Mouse (Mus musculus) stomach, embryonic 16.5 days (tissue): ENCODE measurements around the gene Apobec1. TPM values are rescaled to one million over a fixed set of nuclear protein-coding genes. Genes with fewer than 3 reads are reported as not detected.

Experiments used
- ATAC-seq: fragments of 200-750 bp; cut with Nextera tagmentation; 2 replicates; pipeline ENCODE4 v1.8.0; 2017; ENCODE audit warnings: moderate number of reproducible peaks, moderate TSS enrichment; ENCODE audit not compliant: insufficient read depth, low FRiP score
- H3K27ac ChIP-seq: fragments of 300-500 bp; sonication (generic); 2 replicates; pipeline ENCODE4 v1.5.1; 2014; ENCODE audit warnings: low read length
- H3K27me3 ChIP-seq: fragments of 300-500 bp; sonication (generic); 2 replicates; pipeline ENCODE4 v1.6.1; 2014; ENCODE audit warnings: low read length, control low read depth, mixed read lengths; ENCODE audit not compliant: control insufficient read depth, insufficient read depth
- H3K36me3 ChIP-seq: fragments of 300-500 bp; sonication (generic); 2 replicates; pipeline ENCODE4 v1.6.1; 2014; ENCODE audit warnings: low read length; ENCODE audit not compliant: control insufficient read depth, insufficient read depth
- H3K4me1 ChIP-seq: fragments of 300-500 bp; sonication (generic); 2 replicates; pipeline ENCODE4 v1.6.1; 2014; ENCODE audit warnings: low read length, control low read depth, mixed read lengths; ENCODE audit not compliant: control insufficient read depth, insufficient read depth
- H3K4me2 ChIP-seq: fragments of 300-500 bp; sonication (generic); 2 replicates; pipeline ENCODE4 v1.6.1; 2014; ENCODE audit warnings: low read depth, low read length, mixed read lengths
- H3K4me3 ChIP-seq: fragments of 300-500 bp; sonication (generic); replicated peaks from 2 replicates; pipeline ENCODE4 v1.5.1; 2014; ENCODE audit warnings: mild to moderate bottlenecking, low read length
- H3K9ac ChIP-seq: fragments of 300-500 bp; sonication (generic); 2 replicates; pipeline ENCODE4 v1.6.1; 2014; ENCODE audit warnings: low read length
- H3K9me3 ChIP-seq: fragments of 300-500 bp; sonication (generic); replicated peaks from 2 replicates; pipeline ENCODE4 v1.6.1; 2016; ENCODE audit warnings: low read length, control low read depth; ENCODE audit not compliant: control insufficient read depth
- WGBS: fragments of 180-500 bp; shearing (Covaris S2); extraction: QIAGEN DNeasy Blood & Tissue Kit; methylation state at CpG from one replicate; pipeline ENCODE4 v1.1.7; 2014; 5-methylcytosine and 5-hydroxymethylcytosine counted together
- polyA plus RNA-seq: library from polyadenylated mRNA; unstranded; fragments of >200 nt; fragmentation: Nextera tagmentation; extraction: Ambion mirVana; gene quantifications from 2 replicates; pipeline ENCODE4 v1.2.1, GENCODE M21; 2015

Gene Apobec1
- polyA plus RNA-seq, 1 experiment from 2014 or later, result 6.1 TPM

GRCm38 (mm10) chr6:122539564-122539963 lies 62.7 kb downstream of the Apobec1 start:
- Histone ChIP-seq H3K27ac (no peak overlapping the region), H3K4me2 (no peak overlapping the region), H3K9ac (no peak overlapping the region), H3K36me3 (no peaks in the 10 kb centered on the region), H3K27me3 (no peaks in the 10 kb centered on the region), H3K4me3 (no peak overlapping the region), H3K9me3 (no peaks in the 10 kb centered on the region), H3K4me1 (no peaks in the 10 kb centered on the region)
- WGBS, result 82% methylated on average over 9 of the region's 9 CpGs
- ATAC-seq, result no peak

GRCm38 (mm10) chr6:122534032-122534431 lies 68.2 kb downstream of the Apobec1 start:
- H3K9ac ChIP-seq, result no peak overlapping the region
- 47% methylated on average over 3 of the region's 3 CpGs for WGBS
- H3K9me3 ChIP-seq, result no peaks in the 10 kb centered on the region
- no peak overlapping the region for H3K27ac ChIP-seq
- no peaks in the 10 kb centered on the region for H3K36me3 ChIP-seq
- no peaks in the 10 kb centered on the region for H3K27me3 ChIP-seq
- H3K4me2 ChIP-seq, result no peak overlapping the region
- H3K4me3 ChIP-seq, result no peak overlapping the region
- no peak for ATAC-seq
- H3K4me1 ChIP-seq, result peaks cover 7% of the 10 kb centered on the region

GRCm38 (mm10) chr6:122532883-122533302 lies 69.4 kb downstream of the Apobec1 start:
- H3K27ac ChIP-seq, result no peak overlapping the region
- WGBS, result 14% methylated on average over 4 of the region's 4 CpGs
- H3K27me3 ChIP-seq, result no peaks in the 10 kb centered on the region
- H3K4me1 ChIP-seq, result peaks cover 7% of the 10 kb centered on the region
- ATAC-seq, result no peak
- peak overlapping the region; percentile 29; the same call in 1 of the 2 replicates for H3K4me2 ChIP-seq
- H3K36me3 ChIP-seq, result no peaks in the 10 kb centered on the region
- no peaks in the 10 kb centered on the region for H3K9me3 ChIP-seq
- peak overlapping the region; percentile 26; the same call in 1 of the 2 replicates for H3K9ac ChIP-seq
- H3K4me3 ChIP-seq, result no peak overlapping the region

GRCm38 (mm10) chr6:122531466-122532174 lies 70.6 kb downstream of the Apobec1 start:
- Histone ChIP-seq H3K4me2 (no peak overlapping the region), H3K36me3 (no peaks in the 10 kb centered on the region), H3K27me3 (no peaks in the 10 kb centered on the region), H3K4me3 (no peak overlapping the region), H3K4me1 (peaks cover 7% of the 10 kb centered on the region), H3K27ac (no peak overlapping the region), H3K9me3 (no peaks in the 10 kb centered on the region), H3K9ac (no peak overlapping the region)
- no peak for ATAC-seq
- WGBS, result 57% methylated on average over 8 of the region's 8 CpGs

- Histone ChIP-seq H3K4me3 (no peak overlapping the region), H3K4me2 (no peak overlapping the region), H3K36me3 (no peaks in the 10 kb centered on the region), H3K9ac (no peak overlapping the region), H3K9me3 (no peaks in the 10 kb centered on the region), H3K27me3 (no peaks in the 10 kb centered on the region), H3K4me1 (peaks cover 5% of the 10 kb centered on the region), H3K27ac (no peak overlapping the region)
- 80% methylated on average over 11 of the region's 11 CpGs for WGBS
- ATAC-seq, result no peak
These were observed 74.1 kb downstream of the Apobec1 start for GRCm38 (mm10) chr6:122528136-122528535.

Other genes starting within 250 kb of the Apobec1 start
- gene Rimklb, start 103.7 kb downstream of the Apobec1 start, polyA plus RNA-seq, result 6.6 and 7.3 TPM in 2 replicates
- 86.4 and 115 TPM in 2 replicates for gene Mfap5, start 96.6 kb downstream of the Apobec1 start, polyA plus RNA-seq
- gene Aicda, start 48.6 kb downstream of the Apobec1 start, polyA plus RNA-seq, result 0.14 TPM in 1 of 2 replicates, not detected in the other
- gene Gdf3, start 7.6 kb upstream of the Apobec1 start, polyA plus RNA-seq, result 0.14 and 0.18 TPM in 2 replicates
- not detected in 2 replicates for gene Dppa3, start 24.0 kb upstream of the Apobec1 start, polyA plus RNA-seq
- 0.14 and 0.22 TPM in 2 replicates for gene Nanog, start 105.0 kb upstream of the Apobec1 start, polyA plus RNA-seq
- gene Slc2a3, start 199.2 kb upstream of the Apobec1 start, polyA plus RNA-seq, result 11.2 and 12.1 TPM in 2 replicates
- gene Foxj2, start 217.5 kb upstream of the Apobec1 start, polyA plus RNA-seq, result 5.2 and 5.9 TPM in 2 replicates